Comparison of ENCODE assay signal across 11 mouse cellular contexts in genomic region chr1:119510857-119511256, GRCm38 (mm10). TPM values are rescaled to one million over a fixed set of nuclear protein-coding genes. Genes with fewer than 3 reads are reported as not detected.
DNase-seq lines count a peak whose midpoint lies in the region; ATAC-seq lines count a peak whose summit lies in the region.
"Had no signal": no experiment of that assay in that cellular context is flagged by ENCODE, and none has a peak within 500 bp of the region (broad histone marks: within the 10 kb centered on the region; RNA-seq: fewer than 3 reads in every experiment).

No protein-coding gene starts in this region.

- peaks cover 26% of the 10 kb centered on the region for H3K4me1 ChIP-seq in heart, embryonic 10.5 days
- H3K4me1 ChIP-seq in heart, embryonic 15.5 days (replicated peaks): peaks cover 21% of the 10 kb centered on the region
- H3K4me1 ChIP-seq in limb, embryonic 13.5 days: peaks cover 13% of the 10 kb centered on the region

- no peak overlapping the region for H3K4me2 ChIP-seq in heart, embryonic 15.5 days
- H3K4me2 ChIP-seq in limb, embryonic 13.5 days (replicated peaks): no peak overlapping the region
- H3K4me2 ChIP-seq: stomach, embryonic 15.5 days had no signal

- no peaks in the 10 kb centered on the region for H3K9me3 ChIP-seq in heart, embryonic 10.5 days
- no peaks in the 10 kb centered on the region for H3K9me3 ChIP-seq in heart, embryonic 15.5 days (replicated peaks)
- no peaks in the 10 kb centered on the region for H3K9me3 ChIP-seq in limb, embryonic 13.5 days
- H3K9me3 ChIP-seq: stomach, embryonic 15.5 days had no signal

- H3K27me3 ChIP-seq in heart, embryonic 10.5 days (ENCODE audit: insufficient read depth, poor library complexity, severe bottlenecking): 0 out of 2 replicates have a peak, but pooled peaks cover 7% of the 10 kb centered on the region
- H3K27me3 ChIP-seq in heart, embryonic 15.5 days: no peaks in the 10 kb centered on the region
- no peaks in the 10 kb centered on the region for H3K27me3 ChIP-seq in limb, embryonic 13.5 days
- H3K27me3 ChIP-seq: stomach, embryonic 15.5 days had no signal

- no peak overlapping the region for H3K4me3 ChIP-seq in heart, embryonic 10.5 days
- H3K4me3 ChIP-seq in heart, embryonic 15.5 days: no peak overlapping the region
- no peak overlapping the region for H3K4me3 ChIP-seq in limb, embryonic 13.5 days
- H3K4me3 ChIP-seq: stomach, embryonic 15.5 days had no signal

- DNase-seq in heart, embryonic 10.5 days (ENCODE audit: low spot score): no peak
- no peak for DNase-seq in heart, postnatal 25 days (ENCODE audit: low spot score)
- peak; percentile 41 for DNase-seq in lung, postnatal 10 days
- no peak for DNase-seq in lung, postnatal 25 days (ENCODE audit: low spot score)
- DNase-seq in layer of hippocampus, adult 11-12 months (ENCODE audit: low spot score): no peak
- DNase-seq in Muller cell, postnatal 12 days (ENCODE audit: inconsistent ontology term): no peak
- DNase-seq: cerebellum, adult 8-10 months had no signal

- no peak overlapping the region for H3K9ac ChIP-seq in heart, embryonic 15.5 days
- no peak overlapping the region for H3K9ac ChIP-seq in limb, embryonic 13.5 days
- H3K9ac ChIP-seq: stomach, embryonic 15.5 days had no signal

- intact Hi-C loops in heart, postnatal 25 days (cut with DNase I): no loop called here

- no peaks in the 10 kb centered on the region for H3K36me3 ChIP-seq in heart, embryonic 10.5 days
- H3K36me3 ChIP-seq in heart, embryonic 15.5 days: no peaks in the 10 kb centered on the region
- no peaks in the 10 kb centered on the region for H3K36me3 ChIP-seq in limb, embryonic 13.5 days
- H3K36me3 ChIP-seq: stomach, embryonic 15.5 days had no signal

- peak overlapping the region; percentile 39; the same call in 1 of the 2 replicates for H3K27ac ChIP-seq in heart, embryonic 10.5 days
- peak overlapping the region; percentile 63 for H3K27ac ChIP-seq in heart, embryonic 15.5 days
- peak overlapping the region; percentile 17; the same call in 1 of the 2 replicates for H3K27ac ChIP-seq in limb, embryonic 13.5 days
- H3K27ac ChIP-seq: hindbrain, postnatal 0 days; stomach, embryonic 15.5 days had no signal

- ATAC-seq in heart, embryonic 15.5 days (replicated peaks; ENCODE audit: insufficient number of reproducible peaks, insufficient read depth, low FRiP score, low read depth): 0 out of 2 replicates have a peak, but pooled peaks have one; percentile 45
- 0 out of 2 replicates have a peak, but pooled peaks have one; percentile 30 for ATAC-seq in limb, embryonic 13.5 days (ENCODE audit: low FRiP score, low read depth)
- ATAC-seq: hindbrain, postnatal 0 days had no signal

- 60% methylated on average over 8 of the region's 8 CpGs for WGBS in heart, embryonic 10.5 days
- 62% methylated on average over 8 of the region's 8 CpGs for WGBS in heart, embryonic 15.5 days
- 51% methylated on average over 8 of the region's 8 CpGs for WGBS in limb, embryonic 13.5 days

RNA-seq across cellular contexts. Expression of gene Ralb, which starts 6.3 kb away (rescaled TPM):
- 176 and 192 TPM in 2 replicates for polyA plus RNA-seq in heart, embryonic 10.5 days (2016; fragmentation: Nextera tagmentation; extraction: Ambion mirVana)
- total RNA-seq in heart, postnatal 25 days (2021): 10 to 100 TPM; 31.3 to 33.6 TPM
- polyA plus RNA-seq in heart, embryonic 15.5 days (2015; fragmentation: Nextera tagmentation; extraction: Ambion mirVana): 134 and 137 TPM in 2 replicates
- 128 and 129 TPM in 2 replicates for polyA plus RNA-seq in limb, embryonic 13.5 days (2015; fragmentation: Nextera tagmentation; extraction: Ambion mirVana)

RNA-seq across cellular contexts. Expression of gene Tmem185b, which starts 15.1 kb away (rescaled TPM):
- polyA plus RNA-seq in heart, embryonic 10.5 days (2016; fragmentation: Nextera tagmentation; extraction: Ambion mirVana): 22.3 and 24.8 TPM in 2 replicates
- 10 to 100 TPM; 15.2 to 16.4 TPM for total RNA-seq in heart, postnatal 25 days (2021)
- 20.1 and 21.0 TPM in 2 replicates for polyA plus RNA-seq in heart, embryonic 15.5 days (2015; fragmentation: Nextera tagmentation; extraction: Ambion mirVana)
- polyA plus RNA-seq in limb, embryonic 13.5 days (2015; fragmentation: Nextera tagmentation; extraction: Ambion mirVana): 26.3 and 26.9 TPM in 2 replicates
